Comparison of ENCODE assay signal across 28 mouse cellular contexts in the genomic region with DNA sequence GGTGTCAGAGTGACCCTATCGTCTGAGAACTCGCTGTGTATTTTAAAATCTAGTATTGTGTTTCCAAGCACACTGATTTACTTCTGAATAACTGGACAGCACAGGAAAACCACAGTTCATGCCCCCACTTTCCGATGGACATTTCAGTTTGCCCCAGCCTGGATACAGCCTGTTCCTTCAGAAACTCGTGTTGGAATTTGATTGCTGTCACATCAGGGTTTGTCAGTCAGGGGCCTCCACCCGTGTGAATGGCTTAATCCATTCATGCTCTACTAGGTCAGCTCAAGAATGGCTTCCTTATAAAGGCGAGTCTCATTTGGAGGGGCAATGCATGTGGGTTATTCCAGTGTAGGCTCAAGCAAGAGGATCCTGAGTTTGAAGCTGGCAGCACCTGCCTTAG. TPM values are rescaled to one million over a fixed set of nuclear protein-coding genes. Genes with fewer than 3 reads are reported as not detected.
DNase-seq lines count a peak whose midpoint lies in the region; ATAC-seq and TF ChIP-seq lines count a peak whose summit lies in the region.
"Had no signal": no experiment of that assay in that cellular context is flagged by ENCODE, and none has a peak within 500 bp of the region (broad histone marks: within the 10 kb centered on the region; RNA-seq: fewer than 3 reads in every experiment).

No protein-coding gene starts in this region.

- H3K4me1 ChIP-seq in forebrain, embryonic 11.5 days (replicated peaks; ENCODE audit: control insufficient read depth, insufficient read depth, low read length), result peaks cover 5% of the 10 kb centered on the region; the same call in 1 of the 2 replicates
- peaks cover 10% of the 10 kb centered on the region for H3K4me1 ChIP-seq in forebrain, embryonic 14.5 days (ENCODE audit: control insufficient read depth, insufficient read depth, low read length)
- peaks cover 86% of the 10 kb centered on the region for H3K4me1 ChIP-seq in E14TG2a.4 (replicated peaks; ENCODE audit: low read depth, low read length)

- ATAC-seq in forebrain, embryonic 11.5 days (replicated peaks; ENCODE audit: low FRiP score), result no peak
- ATAC-seq in forebrain, embryonic 14.5 days, result no peak
- ATAC-seq: forebrain, embryonic 16.5 days; hindbrain, postnatal 0 days; inflammation-experienced regulatory T-cells, adult 6 months; Patski had no signal

- no peaks in the 10 kb centered on the region for H3K9me3 ChIP-seq in forebrain, embryonic 11.5 days (ENCODE audit: control insufficient read depth, low read length)
- H3K9me3 ChIP-seq in forebrain, embryonic 14.5 days (replicated peaks; ENCODE audit: control insufficient read depth, low read length), result no peaks in the 10 kb centered on the region
- H3K9me3 ChIP-seq in E14TG2a.4 (ENCODE audit: low read length), result peaks cover 8% of the 10 kb centered on the region
- H3K9me3 ChIP-seq: forebrain, embryonic 12.5 days had no signal

- H3K9ac ChIP-seq in forebrain, embryonic 11.5 days (ENCODE audit: low read length), result no peak overlapping the region
- no peak overlapping the region for H3K9ac ChIP-seq in forebrain, embryonic 14.5 days (ENCODE audit: low read length)
- H3K9ac ChIP-seq: forebrain, embryonic 12.5 days; heart, embryonic 13.5 days; hindbrain, embryonic 14.5 days had no signal

- no peak overlapping the region for H3K27ac ChIP-seq in forebrain, embryonic 11.5 days (ENCODE audit: low read depth, low read length)
- H3K27ac ChIP-seq in forebrain, embryonic 14.5 days (ENCODE audit: low read depth, low read length), result no peak overlapping the region
- H3K27ac ChIP-seq: forebrain, embryonic 12.5 days; gastrocnemius, adult 2 months; heart, embryonic 13.5 days; hindbrain, embryonic 14.5 days; hindbrain, postnatal 0 days had no signal

- H3K4me3 ChIP-seq in forebrain, embryonic 11.5 days (ENCODE audit: low read depth, low read length), result no peak overlapping the region
- no peak overlapping the region for H3K4me3 ChIP-seq in forebrain, embryonic 14.5 days (ENCODE audit: low read depth, low read length)
- peak overlapping the region; percentile 53 for H3K4me3 ChIP-seq in E14TG2a.4 (replicated peaks; ENCODE audit: low read length)
- H3K4me3 ChIP-seq: forebrain, embryonic 12.5 days; gastrocnemius, adult 2 months; heart, embryonic 13.5 days had no signal

- 35% methylated on average over 6 of the region's 6 CpGs for WGBS in forebrain, embryonic 11.5 days
- WGBS in forebrain, embryonic 14.5 days, result 29% methylated on average over 6 of the region's 6 CpGs

- no peak overlapping the region for H3K4me2 ChIP-seq in forebrain, embryonic 11.5 days (ENCODE audit: low read depth, low read length, severe bottlenecking)
- no peak overlapping the region for H3K4me2 ChIP-seq in forebrain, embryonic 14.5 days (ENCODE audit: low read length)
- H3K4me2 ChIP-seq: forebrain, embryonic 12.5 days; heart, embryonic 13.5 days; hindbrain, embryonic 14.5 days had no signal

- peak; percentile 33 for DNase-seq in forebrain, embryonic 11.5 days (ENCODE audit: low spot score)
- DNase-seq in forebrain, embryonic 14.5 days (ENCODE audit: low spot score), result no peak
- DNase-seq in Muller cell, postnatal 12 days (ENCODE audit: inconsistent ontology term), result peak; percentile 86
- DNase-seq in retina, embryonic 14.5 days (ENCODE audit: low spot score), result peak; percentile 68
- no peak for DNase-seq in lung, postnatal 14 days
- no peak for DNase-seq in frontal cortex, postnatal 36 days (ENCODE audit: low spot score in 2 of 2)
- DNase-seq in kidney, adult 8-10 months, result no peak
- DNase-seq: adrenal gland, postnatal 10 days; adrenal gland, postnatal 36 days; cerebellum, adult 18-20 months; cerebellum, adult 9-10 months; cerebellum, postnatal 14 days; gastrocnemius, adult 2 months; gastrocnemius, postnatal 14 days; heart, adult 11 months; heart, postnatal 14 days; heart, postnatal 4 days had no signal

- H3K27me3 ChIP-seq in forebrain, embryonic 11.5 days (ENCODE audit: control insufficient read depth, insufficient read depth, low read length), result peaks cover 2% of the 10 kb centered on the region; the same call in 1 of the 2 replicates
- no peaks in the 10 kb centered on the region for H3K27me3 ChIP-seq in forebrain, embryonic 14.5 days (replicated peaks; ENCODE audit: control insufficient read depth, insufficient read depth, low read length)
- H3K27me3 ChIP-seq in E14TG2a.4 (ENCODE audit: insufficient read depth, low read length), result no peaks in the 10 kb centered on the region
- H3K27me3 ChIP-seq: Patski had no signal

- no peak for TF ChIP-seq CTCF in E14TG2a.4 (conservative IDR thresholded peaks at IDR 0.05; ENCODE audit: low read length)

- no peaks in the 10 kb centered on the region for H3K36me3 ChIP-seq in forebrain, embryonic 11.5 days (ENCODE audit: control insufficient read depth, insufficient read depth, low read length)
- no peaks in the 10 kb centered on the region for H3K36me3 ChIP-seq in forebrain, embryonic 14.5 days (ENCODE audit: control insufficient read depth, insufficient read depth, low read length)
- no peaks in the 10 kb centered on the region for H3K36me3 ChIP-seq in E14TG2a.4 (ENCODE audit: insufficient read depth, low read length)
- H3K36me3 ChIP-seq: forebrain, embryonic 12.5 days; heart, embryonic 13.5 days had no signal

RNA-seq across cellular contexts. Expression of gene Lep, which starts 33.3 kb away (rescaled TPM):
- not detected in 2 replicates for polyA plus RNA-seq in forebrain, embryonic 11.5 days (2014; fragmentation: Nextera tagmentation; extraction: Ambion mirVana)
- not detected in 2 replicates for polyA plus RNA-seq in forebrain, embryonic 14.5 days (2014; fragmentation: Nextera tagmentation; extraction: Ambion mirVana)
- polyA plus RNA-seq: embryonic facial prominence, embryonic 11.5 days; forebrain, embryonic 12.5 days; forebrain, embryonic 16.5 days; heart, embryonic 13.5 days; heart, embryonic 16.5 days; hindbrain, embryonic 11.5 days; hindbrain, embryonic 14.5 days; hindbrain, postnatal 0 days; inflammation-experienced regulatory T-cells, adult 6 months had no signal

Comparison
In these comparisons a context has a peak if more than half of its experiments do, and no peak if none do; other contexts are left out.
1. DNase-seq: peak in forebrain, embryonic 11.5 days (single experiment), Muller cell, postnatal 12 days (single experiment) and retina, embryonic 14.5 days (single experiment); none in forebrain, embryonic 14.5 days (single experiment), lung, postnatal 14 days (single experiment), frontal cortex, postnatal 36 days (0 of 2) and kidney, adult 8-10 months (0 of 2).